Mouse (Mus musculus): Measurements from ENCODE around the gene Olfr1028.

DNA sequence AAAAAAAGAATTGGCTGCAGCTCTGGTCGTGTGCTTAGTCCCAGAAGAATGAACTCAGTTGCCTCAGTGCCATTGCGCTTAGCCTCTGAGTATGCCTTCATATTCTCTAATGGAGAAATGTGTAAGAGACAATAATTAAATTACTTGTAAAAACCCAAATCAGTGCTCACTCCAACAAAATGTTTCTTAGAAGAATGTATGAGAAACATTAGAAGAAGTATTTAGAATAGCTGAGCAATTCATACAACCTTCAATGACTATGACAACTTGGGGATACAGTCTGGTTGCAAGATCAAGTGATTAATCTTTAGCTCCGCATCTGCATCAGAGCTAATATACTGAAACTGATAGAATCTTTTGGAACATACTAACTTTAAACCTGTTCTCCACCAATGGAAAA lies 45.3 kb upstream of the Olfr1028 start, which contains the start of gene Olfr1024:
- TF ChIP-seq CTCF (IDR thresholded peaks at IDR 0.05; ENCODE audit: extremely low read depth, insufficient read depth, insufficient read length, insufficient replicate concordance) (no peak), POLR2A (IDR thresholded peaks at IDR 0.05; ENCODE audit: low read depth, low read length) (no peak)
